Mouse (Mus musculus): ENCODE results near the gene Hk1.

The Hk1 gene

GRCm38 (mm10) chr10:62379808-62380207 is at the start of gene Hk1:
Hk1 (minus strand) TSS chr10:62379908.
- 98% methylated on average over 1 of the region's 1 CpGs for WGBS

- 69% methylated on average over 9 of the region's 9 CpGs for WGBS
Measured at GRCm38 (mm10) chr10:62425081-62425871, 45.6 kb upstream of the Hk1 start.

- WGBS: 55% methylated on average over 15 of the region's 15 CpGs
Measured at GRCm38 (mm10) chr10:62422255-62422654, 42.5 kb upstream of the Hk1 start, which contains the start of gene Hkdc1. Hkdc1 (minus strand) TSS chr10:62422491.

- 87% methylated on average over 3 of the region's 3 CpGs for WGBS
Measured at GRCm38 (mm10) chr10:62421127-62421526, 41.4 kb upstream of the Hk1 start.

GRCm38 (mm10) chr10:62420399-62420798 is 40.7 kb upstream of the Hk1 start:
- 72% methylated on average over 6 of the region's 6 CpGs for WGBS

GRCm38 (mm10) chr10:62419422-62419821 is 39.7 kb upstream of the Hk1 start:
- WGBS: 92% methylated on average over 5 of the region's 5 CpGs

GRCm38 (mm10) chr10:62418831-62419356 is 39.2 kb upstream of the Hk1 start:
- 73% methylated on average over 7 of the region's 7 CpGs for WGBS

- WGBS: 39% methylated on average over 4 of the region's 4 CpGs
Measured at GRCm38 (mm10) chr10:62413606-62413982, 33.9 kb upstream of the Hk1 start.

GRCm38 (mm10) chr10:62412906-62413605 is 33.3 kb upstream of the Hk1 start:
- WGBS: 35% methylated on average over 8 of the region's 8 CpGs

- 38% methylated on average over 19 of the region's 19 CpGs for WGBS
Measured at GRCm38 (mm10) chr10:62411431-62412410, 32.0 kb upstream of the Hk1 start.

- 7% methylated on average over 5 of the region's 5 CpGs for WGBS
Measured at GRCm38 (mm10) chr10:62410943-62411342, 31.2 kb upstream of the Hk1 start.

- WGBS: 59% methylated on average over 14 of the region's 14 CpGs
Measured at GRCm38 (mm10) chr10:62404901-62405300, 25.2 kb upstream of the Hk1 start.

GRCm38 (mm10) chr10:62401641-62402111 is 22.0 kb upstream of the Hk1 start:
- WGBS: 61% methylated on average over 19 of the region's 19 CpGs

GRCm38 (mm10) chr10:62383011-62383410 is 3.3 kb upstream of the Hk1 start:
- WGBS: 89% methylated on average over 3 of the region's 3 CpGs

GRCm38 (mm10) chr10:62358827-62359226 is 20.9 kb downstream of the Hk1 start:
- WGBS: 91% methylated on average over 7 of the region's 7 CpGs

GRCm38 (mm10) chr10:62356105-62356730 is 23.5 kb downstream of the Hk1 start:
- 36% methylated on average over 17 of the region's 17 CpGs for WGBS

GRCm38 (mm10) chr10:62345147-62345546 is 34.6 kb downstream of the Hk1 start:
- WGBS: 68% methylated on average over 5 of the region's 5 CpGs

GRCm38 (mm10) chr10:62344004-62344752 is 35.5 kb downstream of the Hk1 start:
- 85% methylated on average over 9 of the region's 9 CpGs for WGBS

GRCm38 (mm10) chr10:62342512-62342911 is 37.2 kb downstream of the Hk1 start:
- 92% methylated on average over 6 of the region's 6 CpGs for WGBS

- 82% methylated on average over 4 of the region's 4 CpGs for whole genome bisulfite sequencing
Measured at GRCm38 (mm10) chr10:62341956-62342355, 37.8 kb downstream of the Hk1 start.
